Mouse (Mus musculus) cerebellum, postnatal 36 days (tissue): ENCODE measurements at regions not wholly inside any gene's neighbourhood (a gene's known extent, or its start where the extent isn't known, plus 50 kb on each side); places are given as distances from the start of the nearest gene placed in this dataset.

Source experiments
- DNase-seq, 2 experiments: peaks; one replicate each; pipeline ENCODE4 v3.0.0; 2021 to 2022; ENCODE audit warnings: mixed read lengths in 2 of 2

GRCm38 (mm10) chr14:46316521-46316920 lies 62.7 kb upstream of the Gm15217 start:
- DNase-seq: no peak

- DNase-seq: no peak
Measured at GRCm38 (mm10) chr14:46317406-46318045, 61.7 kb upstream of the Gm15217 start.

GRCm38 (mm10) chr14:46328064-46328463 lies 51.1 kb upstream of the Gm15217 start:
- no peak for DNase-seq
